Mouse (Mus musculus) midbrain, embryonic 12.5 days (tissue): Measurements from ENCODE around the gene Pbx2. TPM values are rescaled to one million over a fixed set of nuclear protein-coding genes. Genes with fewer than 3 reads are reported as not detected.
A peak's percentile ranks its signal among the peaks of the same experiment; 100 is the strongest.

Source experiments
- ATAC-seq: fragments of 200-750 bp; cut with Nextera tagmentation; 2 replicates; pipeline ENCODE4 v1.8.0; 2017; ENCODE audit warnings: low read depth, moderate TSS enrichment, moderate library complexity; ENCODE audit not compliant: low FRiP score
- H3K27ac ChIP-seq: fragments of 300-500 bp; sonication (generic); replicated peaks from 2 replicates; pipeline ENCODE4 v1.5.1; 2016; ENCODE audit warnings: mild to moderate bottlenecking
- H3K27me3 ChIP-seq: fragments of 300-500 bp; sonication (generic); 2 replicates; pipeline ENCODE4 v1.6.1; 2016; ENCODE audit warnings: mild to moderate bottlenecking
- H3K36me3 ChIP-seq: fragments of 300-500 bp; sonication (generic); 2 replicates; pipeline ENCODE4 v1.6.1; 2016
- H3K4me1 ChIP-seq: fragments of 300-500 bp; sonication (generic); 2 replicates; pipeline ENCODE4 v1.6.1; 2016
- H3K4me2 ChIP-seq: fragments of 300-500 bp; sonication (generic); replicated peaks from 2 replicates; pipeline ENCODE4 v1.6.1; 2016; ENCODE audit warnings: mild to moderate bottlenecking, moderate library complexity
- H3K4me3 ChIP-seq: fragments of 300-500 bp; sonication (generic); 2 replicates; pipeline ENCODE4 v1.5.1; 2016; ENCODE audit warnings: mild to moderate bottlenecking
- H3K9ac ChIP-seq: fragments of 300-500 bp; sonication (generic); replicated peaks from 2 replicates; pipeline ENCODE4 v1.6.1; 2016; ENCODE audit warnings: mild to moderate bottlenecking, moderate library complexity
- H3K9me3 ChIP-seq: fragments of 300-500 bp; sonication (generic); 2 replicates; pipeline ENCODE4 v1.6.1; 2016; ENCODE audit warnings: mild to moderate bottlenecking
- WGBS: fragments of 180-500 bp; shearing (Covaris S2); methylation state at CpG from one replicate; pipeline ENCODE4 v1.1.7; 2016; 5-methylcytosine and 5-hydroxymethylcytosine counted together
- polyA plus RNA-seq: library from polyadenylated mRNA; unstranded; fragments of >200 nt; fragmentation: Nextera tagmentation; extraction: Ambion mirVana; gene quantifications from 2 replicates; pipeline ENCODE4 v1.2.1, GENCODE M21; 2016

Gene Pbx2
- polyA plus RNA-seq, 1 experiment from 2014 or later, result 20.8 TPM

DNA sequence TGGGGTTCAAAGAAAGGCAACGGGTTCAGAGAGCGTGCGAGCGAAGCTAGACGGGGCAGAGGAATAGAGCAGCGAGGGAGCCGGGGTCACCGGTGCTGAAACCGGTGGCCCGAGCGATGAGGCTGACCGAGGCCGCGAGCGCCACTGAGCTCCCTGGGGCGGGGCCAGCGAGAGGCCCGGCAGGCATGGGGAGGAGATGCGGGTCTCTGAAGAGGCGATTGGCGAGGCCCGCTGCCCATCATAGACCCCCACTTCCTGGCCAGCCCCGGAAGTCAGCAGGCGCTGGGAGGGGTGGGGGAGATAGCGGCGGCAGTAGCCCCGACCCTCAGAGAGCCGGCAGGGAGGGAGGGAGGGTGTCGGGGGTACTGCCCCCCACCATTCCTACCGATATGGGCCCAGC is 14.5 kb downstream of the Pbx2 start:
- Histone ChIP-seq H3K4me3 (peak overlapping the region; percentile 99), H3K4me1 (peaks cover 49% of the 10 kb centered on the region), H3K9me3 (no peaks in the 10 kb centered on the region), H3K9ac (peak overlapping the region; percentile 99), H3K27me3 (no peaks in the 10 kb centered on the region), H3K27ac (peak overlapping the region; percentile 94), H3K4me2 (peak overlapping the region; percentile 99), H3K36me3 (peaks cover 23% of the 10 kb centered on the region)
- WGBS, result 0% methylated on average over 27 of the region's 30 CpGs
- peak; percentile 52 for ATAC-seq

DNA sequence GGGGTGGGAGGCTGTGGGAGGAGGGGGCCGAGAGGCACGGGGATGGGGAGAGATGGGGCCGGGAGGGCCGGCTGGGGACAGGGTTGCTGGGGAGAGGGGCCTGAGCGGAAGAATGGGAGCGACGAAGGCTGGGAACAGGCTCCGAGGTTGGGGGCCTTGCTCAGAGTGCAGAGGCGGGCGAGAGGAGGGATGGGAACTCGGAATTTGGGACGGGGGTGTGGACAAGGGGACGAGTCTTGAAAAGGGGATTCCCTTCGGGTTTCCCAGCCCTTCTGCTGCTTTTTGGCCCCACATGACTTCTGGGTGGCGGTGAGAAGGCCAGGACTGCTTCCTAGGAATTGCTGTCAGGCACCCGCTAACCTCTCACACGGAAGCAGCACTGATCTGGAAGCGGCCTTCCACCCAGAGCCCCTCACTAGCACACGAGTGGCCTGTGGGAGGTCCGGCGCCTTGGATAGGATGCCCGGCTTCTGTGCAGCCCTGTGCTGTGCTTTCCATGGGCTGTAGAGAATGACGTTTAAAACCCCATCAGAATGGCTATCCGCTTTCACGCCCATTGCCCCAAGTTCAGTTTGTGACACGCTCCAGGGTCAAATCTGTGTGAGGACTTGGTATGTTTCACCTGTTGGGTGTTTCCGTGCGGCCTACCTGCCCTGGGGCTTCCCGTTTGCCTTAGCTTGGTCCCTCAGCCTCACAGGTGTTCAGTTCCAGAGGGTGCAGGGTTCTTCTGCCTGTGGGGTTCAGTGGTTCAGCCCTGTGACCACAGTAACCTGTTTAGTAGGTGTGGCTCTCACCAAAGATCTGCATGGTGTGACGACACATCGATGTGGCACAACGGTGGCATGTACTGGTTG is 15.3 kb downstream of the Pbx2 start:
- no peaks in the 10 kb centered on the region for H3K9me3 ChIP-seq
- peak overlapping the region; percentile 99 for H3K4me2 ChIP-seq
- H3K27me3 ChIP-seq, result no peaks in the 10 kb centered on the region
- H3K36me3 ChIP-seq, result peaks cover 23% of the 10 kb centered on the region
- 17% methylated on average over 32 of the region's 32 CpGs for WGBS
- peak overlapping the region; percentile 99 for H3K4me3 ChIP-seq
- peak overlapping the region; percentile 99 for H3K9ac ChIP-seq
- peaks cover 49% of the 10 kb centered on the region for H3K4me1 ChIP-seq
- no peak for ATAC-seq
- H3K27ac ChIP-seq, result peak overlapping the region; percentile 94

DNA sequence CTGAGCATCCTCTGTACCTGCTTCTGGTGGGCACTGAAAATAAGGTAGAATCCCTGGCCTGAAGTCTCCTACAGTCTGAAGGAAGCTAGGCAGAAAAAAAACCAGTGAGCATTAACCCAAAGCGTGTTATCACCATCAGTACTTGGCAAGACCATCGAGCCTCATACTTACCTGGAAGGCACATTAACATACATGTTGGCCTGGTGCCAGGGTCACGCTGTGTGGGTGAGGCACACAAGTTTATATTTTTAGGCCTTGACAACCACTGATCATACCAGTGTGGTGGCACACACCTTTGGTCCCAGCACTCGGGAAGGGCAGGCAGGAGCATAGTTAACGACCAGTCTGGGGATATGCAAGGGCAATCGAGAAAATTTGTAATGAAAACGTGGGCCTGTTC is 16.9 kb downstream of the Pbx2 start:
- Histone ChIP-seq H3K9me3 (no peaks in the 10 kb centered on the region), H3K4me1 (peaks cover 38% of the 10 kb centered on the region), H3K27ac (no peak overlapping the region), H3K9ac (no peak overlapping the region), H3K4me3 (no peak overlapping the region), H3K36me3 (peaks cover 32% of the 10 kb centered on the region), H3K4me2 (peak overlapping the region; percentile 1; the same call in 1 of the 2 replicates), H3K27me3 (no peaks in the 10 kb centered on the region)
- ATAC-seq, result no peak
- 91% methylated on average over 7 of the region's 7 CpGs for WGBS

DNA sequence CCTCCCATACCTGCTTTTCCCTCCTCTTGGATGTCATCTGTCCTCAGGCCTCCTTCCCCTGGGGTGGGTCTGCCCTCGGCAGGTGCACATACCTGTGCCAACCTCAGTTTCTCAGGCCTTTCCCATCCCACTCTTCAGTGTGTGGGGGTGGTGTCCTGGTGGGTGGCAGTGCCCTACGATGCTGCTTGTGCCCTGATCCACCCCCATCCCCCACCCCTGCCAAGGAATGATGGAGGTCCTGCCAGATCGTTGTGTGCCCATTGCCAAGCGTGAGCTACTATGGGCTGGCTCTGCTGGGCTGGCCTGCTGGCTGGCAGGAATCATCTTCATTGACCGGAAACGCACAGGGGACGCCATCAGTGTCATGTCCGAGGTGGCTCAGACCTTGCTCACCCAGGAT is 20.0 kb downstream of the Pbx2 start:
- no peak for ATAC-seq
- Histone ChIP-seq H3K27ac (no peak overlapping the region), H3K36me3 (peaks cover 58% of the 10 kb centered on the region), H3K4me3 (no peak overlapping the region), H3K9ac (no peak overlapping the region), H3K9me3 (no peaks in the 10 kb centered on the region), H3K4me2 (no peak overlapping the region), H3K27me3 (no peaks in the 10 kb centered on the region), H3K4me1 (peaks cover 27% of the 10 kb centered on the region)
- 95% methylated on average over 8 of the region's 8 CpGs for WGBS

DNA sequence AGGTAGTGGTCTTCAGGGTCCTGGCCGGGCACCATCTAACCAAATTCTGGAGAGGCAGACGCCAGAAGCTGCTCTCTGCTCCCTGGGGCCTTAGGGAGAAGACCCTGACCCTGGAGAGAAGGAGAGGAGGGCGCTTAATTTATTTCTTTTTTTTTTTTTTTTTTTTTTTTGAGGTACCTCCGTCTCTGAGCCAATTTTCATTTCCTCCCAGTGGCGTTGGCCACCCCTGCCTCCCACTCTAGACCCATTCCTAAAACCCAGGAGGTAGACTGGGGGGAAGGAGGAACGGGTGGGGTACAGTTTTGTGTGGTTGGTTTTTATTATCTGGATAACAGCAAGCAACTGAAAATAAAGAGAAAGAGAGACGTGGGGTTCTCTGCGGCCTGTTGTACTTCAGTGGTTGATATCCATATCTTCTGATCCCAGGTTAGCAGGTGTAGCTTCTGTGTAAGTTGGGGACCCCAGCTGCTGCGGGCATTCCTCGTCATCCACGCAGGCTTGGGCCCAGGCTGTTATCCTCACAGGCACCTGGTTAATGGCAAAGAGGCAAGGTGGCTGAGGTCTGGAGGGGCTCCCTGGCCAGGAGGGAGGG is 22.1 kb downstream of the Pbx2 start:
- Histone ChIP-seq H3K4me1 (peaks cover 7% of the 10 kb centered on the region; the same call in 1 of the 2 replicates), H3K27ac (no peak overlapping the region), H3K27me3 (no peaks in the 10 kb centered on the region), H3K4me3 (no peak overlapping the region), H3K9me3 (no peaks in the 10 kb centered on the region), H3K36me3 (peaks cover 71% of the 10 kb centered on the region), H3K9ac (no peak overlapping the region), H3K4me2 (no peak overlapping the region)
- 92% methylated on average over 10 of the region's 11 CpGs for WGBS
- ATAC-seq, result no peak

DNA sequence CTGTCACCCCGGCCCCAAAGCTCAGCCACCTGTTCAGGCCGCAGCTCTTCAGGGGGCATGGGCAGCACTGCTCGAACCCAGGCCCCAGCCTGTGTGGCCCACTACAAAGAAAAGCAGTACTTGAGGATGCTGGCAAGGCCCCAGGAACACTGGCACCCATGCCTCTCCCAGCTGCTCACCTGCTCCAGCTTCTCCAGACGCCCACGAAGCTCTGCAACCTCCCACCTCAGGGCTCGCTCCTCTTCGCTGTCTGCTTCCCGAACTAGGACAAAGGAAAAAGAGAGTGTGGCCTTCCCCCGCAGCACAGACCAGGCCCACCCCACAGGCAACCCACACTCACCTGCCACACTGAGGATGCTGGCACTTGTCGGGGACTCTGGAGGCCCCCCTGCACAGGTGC is 22.8 kb downstream of the Pbx2 start:
- Histone ChIP-seq H3K9me3 (no peaks in the 10 kb centered on the region), H3K27ac (0 out of 2 replicates have a peak overlapping the region, but pooled peaks have one; percentile 25), H3K9ac (no peak overlapping the region), H3K36me3 (peaks cover 71% of the 10 kb centered on the region), H3K27me3 (no peaks in the 10 kb centered on the region), H3K4me2 (no peak overlapping the region), H3K4me3 (no peak overlapping the region), H3K4me1 (0 out of 2 replicates have a peak, but pooled peaks cover under 1% of the 10 kb centered on the region)
- WGBS, result 90% methylated on average over 10 of the region's 10 CpGs
- ATAC-seq, result no peak

DNA sequence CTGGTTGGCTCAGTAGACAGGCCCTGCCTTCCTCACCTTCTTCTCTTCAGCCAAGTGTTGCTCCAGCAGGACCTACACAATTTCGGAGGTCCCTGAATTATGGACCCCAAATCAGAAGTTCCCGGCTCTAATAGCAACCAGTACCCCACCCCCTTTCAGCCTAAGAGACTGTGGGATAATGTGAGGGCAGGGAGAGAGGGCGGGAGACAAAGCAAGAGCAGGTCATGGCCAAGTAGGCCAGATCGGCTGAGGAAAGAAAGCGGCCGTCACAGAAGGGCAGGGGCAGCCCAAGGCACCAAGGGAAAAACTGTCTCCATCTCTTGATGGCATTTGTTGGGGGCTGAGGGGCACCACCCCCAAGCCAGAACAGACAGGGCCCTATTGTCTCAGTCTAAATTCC is 24.8 kb downstream of the Pbx2 start, which contains the start of gene Egfl8:
Gene Egfl8, minus strand, starts transcription at position 101 of the 400 bp plus-strand sequence.
- Histone ChIP-seq H3K27me3 (no peaks in the 10 kb centered on the region), H3K4me1 (no peaks in the 10 kb centered on the region), H3K4me2 (no peak within 1 kb of the TSS), H3K4me3 (no peak within 1 kb of the TSS), H3K36me3 (peaks cover 69% of the 10 kb centered on the region), H3K9me3 (no peaks in the 10 kb centered on the region), H3K27ac (peak within 1 kb of the TSS; percentile 27; the same call in 1 of the 2 replicates), H3K9ac (0 out of 2 replicates have a peak within 1 kb of the TSS, but pooled peaks have one; percentile 31)
- WGBS, result 66% methylated on average over 6 of the region's 6 CpGs
- no peak for ATAC-seq

DNA sequence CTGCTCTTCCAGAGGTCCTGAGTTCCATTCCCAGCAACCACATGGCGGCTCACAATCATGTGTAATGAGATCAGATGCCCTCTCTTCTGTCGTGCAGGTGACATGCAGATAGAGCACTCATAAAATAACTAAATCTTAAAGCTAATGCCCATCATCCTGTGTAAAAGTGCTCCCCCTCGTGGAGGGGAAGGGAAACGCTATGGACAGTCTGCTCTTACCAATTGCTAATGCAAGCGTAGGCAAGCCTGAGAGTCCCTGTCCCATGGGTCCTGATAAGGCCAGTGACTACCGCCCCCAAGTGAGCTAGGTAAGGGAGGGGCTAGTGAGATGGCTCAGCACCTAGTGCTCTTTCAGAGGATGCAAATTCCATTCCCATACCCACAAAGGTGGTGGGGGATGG is 27.9 kb downstream of the Pbx2 start:
- Histone ChIP-seq H3K4me2 (no peak overlapping the region), H3K4me1 (no peaks in the 10 kb centered on the region), H3K27ac (no peak overlapping the region), H3K4me3 (no peak overlapping the region), H3K9me3 (no peaks in the 10 kb centered on the region), H3K9ac (no peak overlapping the region), H3K27me3 (no peaks in the 10 kb centered on the region), H3K36me3 (peaks cover 59% of the 10 kb centered on the region)
- WGBS, result 20% methylated on average over 6 of the region's 6 CpGs
- ATAC-seq, result no peak

DNA sequence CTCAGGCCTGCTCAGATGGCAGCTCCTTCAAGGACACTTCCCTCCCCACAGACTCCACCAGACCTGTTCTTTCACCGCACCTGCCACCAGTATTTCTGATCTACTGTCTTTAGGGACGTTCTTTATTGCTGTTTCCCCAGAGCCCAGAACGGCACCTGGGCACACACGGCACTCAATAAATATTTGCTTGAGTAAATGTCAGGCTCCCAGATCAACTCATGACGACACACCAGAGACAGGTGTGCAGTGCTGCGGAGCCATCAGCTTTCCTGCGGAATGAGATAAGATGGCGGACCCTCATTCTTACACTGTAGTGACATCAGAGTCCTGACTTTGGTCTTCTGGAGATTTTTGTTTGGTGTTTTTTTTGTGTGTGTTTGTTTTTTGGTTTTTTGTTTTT is 29.9 kb downstream of the Pbx2 start:
- no peak overlapping the region for H3K4me3 ChIP-seq
- H3K9me3 ChIP-seq, result no peaks in the 10 kb centered on the region
- H3K9ac ChIP-seq, result no peak overlapping the region
- H3K4me2 ChIP-seq, result no peak overlapping the region
- ATAC-seq, result no peak
- no peak overlapping the region for H3K27ac ChIP-seq
- H3K27me3 ChIP-seq, result no peaks in the 10 kb centered on the region
- WGBS, result 92% methylated on average over 8 of the region's 8 CpGs
- peaks cover 48% of the 10 kb centered on the region for H3K36me3 ChIP-seq
- peaks cover 1% of the 10 kb centered on the region for H3K4me1 ChIP-seq

DNA sequence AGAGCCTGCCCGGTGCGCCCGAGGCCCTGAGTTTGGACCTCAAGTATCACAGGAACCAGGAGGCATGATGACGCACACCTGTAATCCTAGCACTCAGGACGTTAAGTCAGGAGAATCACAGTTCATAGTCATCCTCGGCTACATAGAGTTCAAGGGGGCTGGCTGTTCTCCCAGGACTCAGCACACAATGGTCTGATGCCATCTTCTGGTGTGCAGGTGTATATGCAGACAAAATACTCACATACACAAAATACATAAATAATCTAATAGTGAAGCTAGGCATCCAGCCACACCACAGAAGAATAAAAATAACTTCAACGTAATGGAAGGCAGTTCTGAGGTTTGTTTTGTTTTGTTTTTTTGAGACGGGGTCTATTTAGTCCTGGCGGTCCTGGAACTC is 32.1 kb downstream of the Pbx2 start:
- H3K4me2 ChIP-seq, result no peak overlapping the region
- H3K27me3 ChIP-seq, result no peaks in the 10 kb centered on the region
- H3K9me3 ChIP-seq, result no peaks in the 10 kb centered on the region
- ATAC-seq, result no peak
- peaks cover 31% of the 10 kb centered on the region for H3K36me3 ChIP-seq
- peaks cover 13% of the 10 kb centered on the region for H3K4me1 ChIP-seq
- H3K9ac ChIP-seq, result no peak overlapping the region
- H3K4me3 ChIP-seq, result no peak overlapping the region
- WGBS, result 91% methylated on average over 9 of the region's 9 CpGs
- H3K27ac ChIP-seq, result no peak overlapping the region

DNA sequence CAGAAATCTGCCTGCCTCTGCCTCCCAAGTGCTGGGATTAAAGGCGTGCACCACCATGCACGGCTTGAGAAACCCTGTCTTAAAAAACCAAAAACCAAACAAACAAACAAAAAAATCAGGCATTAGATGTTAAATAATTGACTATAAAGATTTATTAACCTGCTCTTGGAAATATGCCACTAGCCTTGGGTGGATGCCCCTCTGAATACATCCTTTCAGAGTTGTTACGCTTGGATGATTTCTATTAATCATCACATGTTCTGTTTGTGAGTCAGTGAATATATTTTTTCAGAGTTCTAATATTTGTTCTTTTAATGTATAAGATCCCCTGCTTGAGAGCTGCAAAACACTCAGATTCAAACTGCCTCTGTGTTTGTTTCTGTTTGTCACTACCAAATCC is 33.9 kb downstream of the Pbx2 start:
- H3K4me3 ChIP-seq, result no peak overlapping the region
- 97% methylated on average over 3 of the region's 3 CpGs for WGBS
- H3K9me3 ChIP-seq, result no peaks in the 10 kb centered on the region
- H3K27me3 ChIP-seq, result peaks cover 4% of the 10 kb centered on the region
- no peak overlapping the region for H3K9ac ChIP-seq
- no peak overlapping the region for H3K27ac ChIP-seq
- H3K4me2 ChIP-seq, result no peak overlapping the region
- peaks cover 31% of the 10 kb centered on the region for H3K4me1 ChIP-seq
- ATAC-seq, result no peak
- peaks cover 27% of the 10 kb centered on the region for H3K36me3 ChIP-seq

DNA sequence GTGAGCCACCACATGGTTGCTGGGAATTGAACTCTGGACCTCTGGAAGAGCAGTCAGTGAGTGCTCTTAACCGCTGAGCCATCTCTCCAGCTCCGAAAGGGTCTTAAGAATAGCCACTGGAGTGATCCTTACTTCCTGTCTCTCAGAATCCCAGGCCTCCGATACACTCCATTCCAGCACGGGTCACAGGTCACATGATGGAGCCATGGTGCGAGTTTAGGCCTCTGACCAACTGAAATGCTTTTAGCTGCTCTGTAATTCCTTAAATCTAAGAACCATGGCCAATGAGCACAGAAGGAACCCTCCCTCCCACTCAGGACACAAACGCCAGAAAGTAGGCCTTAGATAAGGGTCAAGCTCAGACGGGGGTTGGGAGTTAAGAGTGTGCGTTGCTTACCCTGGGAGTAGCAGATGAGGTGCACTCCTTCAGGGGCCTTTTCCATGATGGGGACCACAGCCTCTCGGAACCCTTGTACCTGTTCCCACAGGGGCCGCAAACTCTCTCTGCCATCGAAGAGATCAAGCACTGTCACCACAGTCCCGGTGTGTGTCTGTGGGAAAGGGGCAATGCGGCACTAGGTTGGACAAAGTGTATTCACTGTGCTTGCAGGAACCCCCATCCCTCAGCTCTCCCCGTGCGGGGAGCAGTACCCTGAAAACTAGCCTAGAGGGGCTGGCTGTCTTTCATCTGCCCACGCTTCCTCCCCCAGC is 35.2 kb downstream of the Pbx2 start:
- Histone ChIP-seq H3K27ac (peak overlapping the region; percentile 88), H3K4me1 (peaks cover 44% of the 10 kb centered on the region), H3K9ac (peak overlapping the region; percentile 68), H3K27me3 (peaks cover 16% of the 10 kb centered on the region), H3K4me2 (peak overlapping the region; percentile 91), H3K4me3 (peak overlapping the region; percentile 58), H3K9me3 (no peaks in the 10 kb centered on the region), H3K36me3 (peaks cover 22% of the 10 kb centered on the region)
- no peak for ATAC-seq
- WGBS, result 52% methylated on average over 16 of the region's 16 CpGs
